Mouse (Mus musculus): ENCODE measurements at regions not wholly inside any gene's neighbourhood (a gene's known extent, or its start where the extent isn't known, plus 50 kb on each side); places are given as distances from the start of the nearest gene placed in this dataset.

DNA sequence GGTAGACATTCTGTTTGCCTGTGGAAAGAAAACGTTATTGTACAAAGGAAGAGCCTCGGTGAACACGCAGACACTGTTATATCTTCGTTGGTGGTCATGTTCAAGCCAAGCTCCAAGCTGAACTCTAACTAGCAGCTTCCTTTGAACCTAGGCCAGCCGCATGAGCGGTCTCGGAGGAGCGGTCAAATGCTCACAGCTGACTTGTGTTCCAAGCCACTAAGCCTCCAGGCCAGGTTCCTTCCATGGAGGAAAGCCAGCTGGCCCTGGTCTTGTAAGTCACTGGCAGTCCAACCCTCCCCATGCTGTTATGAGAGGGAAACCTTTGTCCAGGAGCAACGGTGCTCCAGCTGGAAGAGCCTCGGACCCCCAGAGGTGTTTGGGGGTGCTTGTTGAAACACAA lies 194.5 kb upstream of the Pkdcc start:
- TF ChIP-seq CTCF (conservative IDR thresholded peaks at IDR 0.05; ENCODE audit: low read length) (no peak), POU5F1 (IDR thresholded peaks at IDR 0.05; ENCODE audit: borderline replicate concordance, low read length) (no peak)
